Mouse (Mus musculus): ENCODE measurements around the gene Tmem59. TPM values are rescaled to one million over a fixed set of nuclear protein-coding genes. Genes with fewer than 3 reads are reported as not detected.

The Tmem59 gene
- polyA plus RNA-seq, 2 experiments = 235 to 441 TPM

DNA sequence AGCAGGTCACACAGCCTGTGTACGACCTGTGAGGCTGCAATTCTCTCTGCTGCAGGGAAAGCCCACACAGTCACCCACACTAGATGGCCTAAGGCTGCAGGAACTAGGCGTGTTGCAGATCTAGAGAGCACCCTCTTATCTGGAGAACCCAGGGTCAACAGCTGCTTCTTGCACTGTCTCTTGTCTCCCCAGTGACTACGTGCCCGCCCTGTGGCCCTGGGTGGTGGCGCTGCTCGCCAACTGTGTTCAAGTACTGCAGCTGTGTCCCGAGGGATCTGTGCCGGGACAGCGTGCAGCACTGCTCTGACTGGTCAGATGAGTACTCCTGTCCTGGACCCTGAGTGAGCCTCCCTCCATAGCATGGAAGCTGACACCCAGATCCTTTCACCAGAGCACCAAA, 39.4 kb downstream of the Tmem59 start:
- H3K4me3 ChIP-seq (replicated peaks; ENCODE audit: low read length) = no peak overlapping the region
- ATAC-seq (ENCODE audit: low FRiP score, low read depth) = no peak
- 83% methylated on average over 9 of the region's 9 CpGs for WGBS

DNA sequence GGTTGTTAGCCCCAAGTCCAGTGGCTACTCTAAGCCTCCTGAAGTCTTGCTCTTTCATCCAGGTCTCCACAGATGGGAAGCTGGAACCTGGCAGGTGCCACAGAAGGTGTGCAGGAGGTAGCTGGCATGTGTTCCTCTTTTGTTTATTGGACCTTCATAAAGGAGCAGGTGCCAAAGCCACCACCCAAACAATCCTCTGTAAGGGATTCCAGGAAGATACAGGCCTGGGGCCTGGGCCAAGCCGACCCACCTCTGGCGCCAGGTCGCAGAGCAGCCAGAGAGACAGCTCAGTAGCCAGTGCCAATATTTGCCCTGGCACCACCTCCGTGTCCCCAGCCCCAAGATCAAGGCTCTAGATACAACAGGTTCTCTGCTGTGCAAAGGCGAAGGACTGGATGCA, 43.3 kb downstream of the Tmem59 start:
- no peak for TF ChIP-seq POLR2A (IDR thresholded peaks at IDR 0.05; ENCODE audit: borderline replicate concordance, extremely low read depth, insufficient read depth, insufficient read length)
- 88% methylated on average over 5 of the region's 5 CpGs for WGBS
- H3K36me3 ChIP-seq (ENCODE audit: control insufficient read depth, insufficient read depth, low read length) = no peaks in the 10 kb centered on the region
- no peak overlapping the region for H3K4me3 ChIP-seq (replicated peaks; ENCODE audit: low read length)
- DNase-seq (ENCODE audit: low spot score) (no peak), ATAC-seq (ENCODE audit: low FRiP score, low read depth) (no peak)
- H3K9me3 ChIP-seq (ENCODE audit: control insufficient read depth, low read length) = no peaks in the 10 kb centered on the region
- H3K27ac ChIP-seq (replicated peaks; ENCODE audit: low read depth, low read length) = no peak overlapping the region
- H3K27me3 ChIP-seq (ENCODE audit: control insufficient read depth, insufficient read depth, low read length) = no peaks in the 10 kb centered on the region
- H3K9ac ChIP-seq (ENCODE audit: low read depth, low read length, severe bottlenecking) = no peak overlapping the region
- no peak overlapping the region for H3K4me2 ChIP-seq (replicated peaks; ENCODE audit: low read depth, low read length, severe bottlenecking)
- H3K4me1 ChIP-seq (ENCODE audit: control insufficient read depth, insufficient read depth, low read length) = no peaks in the 10 kb centered on the region

More for the DNA sequence above, 39.4 kb downstream of the Tmem59 start:
- DNase-seq (ENCODE audit: low spot score) = no peak
- Histone ChIP-seq H3K27ac (replicated peaks; ENCODE audit: low read depth, low read length) (no peak overlapping the region), H3K9me3 (ENCODE audit: control insufficient read depth, low read length) (no peaks in the 10 kb centered on the region), H3K4me1 (ENCODE audit: control insufficient read depth, insufficient read depth, low read length) (no peaks in the 10 kb centered on the region; the same call in 1 of the 2 replicates), H3K9ac (ENCODE audit: low read depth, low read length, severe bottlenecking) (no peak overlapping the region), H3K27me3 (ENCODE audit: control insufficient read depth, insufficient read depth, low read length) (no peaks in the 10 kb centered on the region), H3K4me2 (replicated peaks; ENCODE audit: low read depth, low read length, severe bottlenecking) (no peak overlapping the region), H3K36me3 (ENCODE audit: control insufficient read depth, insufficient read depth, low read length) (no peaks in the 10 kb centered on the region)
- no peak for TF ChIP-seq POLR2A (IDR thresholded peaks at IDR 0.05; ENCODE audit: borderline replicate concordance, extremely low read depth, insufficient read depth, insufficient read length)

DNA sequence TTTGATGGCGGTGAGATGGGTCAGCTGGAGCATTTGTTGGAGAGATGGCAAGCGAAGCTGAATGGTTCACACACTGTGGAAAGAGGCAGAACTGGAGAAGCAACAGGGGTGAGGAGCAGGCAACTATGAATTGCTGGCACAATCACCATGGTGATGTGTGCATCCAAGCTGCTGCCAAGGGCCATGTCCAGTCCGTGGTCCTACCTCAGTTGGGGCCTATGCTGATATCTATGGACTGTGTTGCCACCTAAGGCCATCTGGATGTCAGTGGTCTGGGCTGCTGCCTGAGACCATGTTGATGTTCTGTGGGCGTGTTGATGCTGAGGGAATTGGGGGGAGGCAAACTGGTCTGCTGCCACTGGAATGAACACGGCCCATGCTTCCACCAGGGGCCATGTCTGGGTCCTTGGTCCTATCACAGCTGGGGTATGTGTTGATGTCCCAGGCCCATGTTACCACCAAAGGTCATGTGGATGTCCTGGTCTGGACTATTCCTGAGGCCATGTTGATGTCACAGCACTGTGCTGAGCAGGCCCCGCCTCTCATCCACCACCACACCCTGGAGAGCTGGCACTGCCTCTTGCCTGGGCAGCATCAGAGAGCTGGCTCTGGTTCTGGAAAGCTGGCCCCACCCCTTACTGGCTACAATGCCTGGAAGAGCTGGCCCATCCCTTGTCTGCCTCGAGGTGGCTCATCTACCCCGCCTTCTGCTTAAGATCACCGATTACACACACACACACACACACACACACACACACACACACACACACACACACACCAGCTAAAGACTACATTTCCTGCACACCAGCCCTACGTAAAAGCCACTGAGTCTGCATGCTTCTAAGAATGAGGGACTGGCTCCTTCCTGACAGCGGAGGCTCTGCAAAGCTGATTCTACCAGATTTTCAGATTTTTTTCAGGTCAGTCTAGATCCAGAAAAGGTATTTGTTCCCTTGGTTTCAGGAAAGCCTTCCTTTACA, 45.3 kb downstream of the Tmem59 start:
- Histone ChIP-seq H3K4me3 (replicated peaks; ENCODE audit: low read length) (no peak overlapping the region), H3K9ac (ENCODE audit: low read depth, low read length, severe bottlenecking) (no peak overlapping the region), H3K9me3 (ENCODE audit: control insufficient read depth, low read length) (no peaks in the 10 kb centered on the region), H3K4me2 (replicated peaks; ENCODE audit: low read depth, low read length, severe bottlenecking) (no peak overlapping the region), H3K27ac (replicated peaks; ENCODE audit: low read depth, low read length) (no peak overlapping the region), H3K27me3 (ENCODE audit: control insufficient read depth, insufficient read depth, low read length) (no peaks in the 10 kb centered on the region), H3K36me3 (ENCODE audit: control insufficient read depth, insufficient read depth, low read length) (no peaks in the 10 kb centered on the region), H3K4me1 (ENCODE audit: control insufficient read depth, insufficient read depth, low read length) (no peaks in the 10 kb centered on the region)
- 80% methylated on average over 11 of the region's 11 CpGs for WGBS
- TF ChIP-seq POLR2A (IDR thresholded peaks at IDR 0.05; ENCODE audit: borderline replicate concordance, extremely low read depth, insufficient read depth, insufficient read length) = no peak
- ATAC-seq (ENCODE audit: low FRiP score, low read depth) (no peak), DNase-seq (ENCODE audit: low spot score) (no peak)

DNA sequence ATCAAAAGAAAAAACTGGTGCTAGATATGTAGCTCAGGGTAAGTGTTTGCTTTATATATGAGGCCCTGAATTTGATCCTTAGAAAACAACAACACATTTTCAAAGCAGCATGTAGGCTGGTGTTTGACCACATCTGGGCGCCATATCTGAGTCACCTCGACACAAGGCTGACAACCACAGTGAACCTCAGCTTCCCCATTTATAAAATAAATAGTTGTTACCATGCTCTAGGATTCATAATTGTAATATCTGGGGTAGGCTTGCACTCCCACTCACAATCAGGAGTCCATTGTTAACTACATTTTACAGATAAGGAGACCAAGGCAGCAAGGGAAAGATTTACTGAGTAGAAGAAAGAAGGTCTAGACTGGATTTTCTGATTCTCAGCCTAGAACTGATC, 48.1 kb downstream of the Tmem59 start:
- TF ChIP-seq POLR2A (IDR thresholded peaks at IDR 0.05; ENCODE audit: borderline replicate concordance, extremely low read depth, insufficient read depth, insufficient read length) = no peak
- no peak overlapping the region for H3K4me3 ChIP-seq (replicated peaks; ENCODE audit: low read length)
- no peak overlapping the region for H3K4me2 ChIP-seq (replicated peaks; ENCODE audit: low read depth, low read length, severe bottlenecking)
- peaks cover 8% of the 10 kb centered on the region for H3K36me3 ChIP-seq (ENCODE audit: control insufficient read depth, insufficient read depth, low read length)
- no peak overlapping the region for H3K9ac ChIP-seq (ENCODE audit: low read depth, low read length, severe bottlenecking)
- H3K27ac ChIP-seq (replicated peaks; ENCODE audit: low read depth, low read length) = no peak overlapping the region
- no peaks in the 10 kb centered on the region for H3K4me1 ChIP-seq (ENCODE audit: control insufficient read depth, insufficient read depth, low read length)
- no peak for ATAC-seq (ENCODE audit: low FRiP score, low read depth)
- H3K9me3 ChIP-seq (ENCODE audit: control insufficient read depth, low read length) = no peaks in the 10 kb centered on the region
- no peaks in the 10 kb centered on the region for H3K27me3 ChIP-seq (ENCODE audit: control insufficient read depth, insufficient read depth, low read length)
- 81% methylated on average over 2 of the region's 2 CpGs for WGBS
- DNase-seq (ENCODE audit: low spot score) = no peak

DNA sequence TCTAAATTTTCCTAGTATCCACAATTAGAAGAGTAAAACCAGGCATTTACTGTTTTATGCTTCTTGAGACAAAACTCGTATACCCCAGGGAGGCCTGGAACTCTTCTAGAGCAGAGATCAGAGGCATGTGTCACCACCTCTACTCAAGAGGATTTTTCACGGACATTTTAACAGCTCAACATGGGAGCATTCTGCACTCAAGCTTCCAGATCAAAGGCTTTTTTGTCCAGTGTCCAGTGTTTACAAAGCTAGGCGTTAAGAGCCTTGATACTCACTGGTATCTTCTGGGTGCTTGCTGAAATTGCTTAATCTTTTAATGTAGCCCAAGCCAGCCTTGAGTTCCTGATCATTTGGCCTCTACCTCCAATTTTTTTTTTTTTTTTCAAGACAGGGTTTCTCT, 54.0 kb downstream of the Tmem59 start:
- H3K27me3 ChIP-seq (ENCODE audit: control insufficient read depth, insufficient read depth, low read length) = no peaks in the 10 kb centered on the region
- 41% methylated on average over 3 of the region's 3 CpGs for WGBS
- DNase-seq (ENCODE audit: low spot score) = no peak
- H3K9me3 ChIP-seq (ENCODE audit: control insufficient read depth, low read length) = no peaks in the 10 kb centered on the region
- H3K4me1 ChIP-seq (ENCODE audit: control insufficient read depth, insufficient read depth, low read length) = no peaks in the 10 kb centered on the region
- no peak overlapping the region for H3K4me2 ChIP-seq (replicated peaks; ENCODE audit: low read depth, low read length, severe bottlenecking)
- H3K9ac ChIP-seq (ENCODE audit: low read depth, low read length, severe bottlenecking) = no peak overlapping the region
- no peak overlapping the region for H3K4me3 ChIP-seq (replicated peaks; ENCODE audit: low read length)
- no peak overlapping the region for H3K27ac ChIP-seq (replicated peaks; ENCODE audit: low read depth, low read length)
- no peak for ATAC-seq (ENCODE audit: low FRiP score, low read depth)
- no peak for TF ChIP-seq POLR2A (IDR thresholded peaks at IDR 0.05; ENCODE audit: borderline replicate concordance, extremely low read depth, insufficient read depth, insufficient read length)
- H3K36me3 ChIP-seq (ENCODE audit: control insufficient read depth, insufficient read depth, low read length) = peaks cover 64% of the 10 kb centered on the region
